Mouse (Mus musculus) gonadal fat pad, adult 2 months (tissue): Measurements from ENCODE around the gene Ttf1. TPM values are rescaled to one million over a fixed set of nuclear protein-coding genes. Genes with fewer than 3 reads are reported as not detected.

Experiments
- DNase-seq: peaks from one replicate; pipeline ENCODE4 v3.0.0-alpha.2; 2012; ENCODE audit warnings: low read depth
- polyA plus RNA-seq: library from polyadenylated mRNA; depleted of rRNA; stranded (reverse); fragments of >200 nt; gene quantifications from 2 replicates; pipeline ENCODE4 v1.2.3, GENCODE M21; 2012; rRNA removed

Gene Ttf1
- 6.9 and 8.3 TPM in 2 replicates for polyA plus RNA-seq

GRCm38 (mm10) chr2:29060135-29060597 lies at the start of gene Ttf1:
Ttf1 (plus strand) TSS chr2:29060262.
- DNase-seq = no peak

DNA sequence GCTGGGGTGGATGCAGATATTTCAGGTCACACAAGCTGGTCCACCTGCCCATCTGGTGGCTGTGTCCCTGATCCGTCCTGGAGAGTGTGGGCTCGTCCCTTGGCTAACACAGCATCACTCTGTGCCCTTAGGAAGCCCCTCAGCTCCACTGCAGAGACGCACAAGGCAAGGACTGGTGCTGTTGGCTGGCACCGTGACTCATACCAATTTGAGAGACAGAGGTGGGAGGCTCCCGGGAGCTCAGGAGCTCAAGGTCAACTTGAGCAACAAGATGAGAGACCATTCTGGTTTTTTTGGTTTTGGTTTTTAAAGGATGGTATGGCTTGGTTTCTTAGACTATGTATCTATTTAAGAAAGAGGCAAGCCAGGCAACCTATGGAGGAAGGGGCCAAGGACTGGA lies 47.5 kb upstream of the Ttf1 start:
- DNase-seq = no peak

- no peak for DNase-seq
Measured at GRCm38 (mm10) chr2:29016599-29017587, 43.2 kb upstream of the Ttf1 start.

DNA sequence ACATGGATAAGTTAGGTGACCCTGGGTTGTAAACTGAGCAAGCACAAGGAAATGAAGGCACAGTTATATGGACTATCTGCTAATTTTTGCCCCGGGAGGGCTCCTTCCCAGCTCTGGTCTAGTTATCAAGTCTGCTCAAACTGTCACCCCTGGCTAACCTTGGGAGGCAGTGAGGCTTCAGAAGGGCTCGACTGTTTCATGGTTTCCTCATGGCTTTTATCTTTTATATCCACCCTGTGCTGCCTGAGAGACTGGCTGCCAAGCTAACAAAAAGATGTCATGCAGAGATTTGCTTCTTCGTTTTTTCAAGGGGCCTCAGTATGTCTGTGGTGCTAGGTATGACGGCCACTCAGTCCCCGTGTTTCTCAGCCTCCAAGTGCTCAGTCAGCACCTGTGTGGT lies 41.4 kb upstream of the Ttf1 start:
- no peak for DNase-seq

- DNase-seq = no peak
Measured at GRCm38 (mm10) chr2:29021025-29021424, 39.0 kb upstream of the Ttf1 start.

GRCm38 (mm10) chr2:29023001-29023400 lies 37.1 kb upstream of the Ttf1 start:
- DNase-seq = no peak

- DNase-seq = no peak
Measured at GRCm38 (mm10) chr2:29025284-29025683, 34.8 kb upstream of the Ttf1 start.

DNA sequence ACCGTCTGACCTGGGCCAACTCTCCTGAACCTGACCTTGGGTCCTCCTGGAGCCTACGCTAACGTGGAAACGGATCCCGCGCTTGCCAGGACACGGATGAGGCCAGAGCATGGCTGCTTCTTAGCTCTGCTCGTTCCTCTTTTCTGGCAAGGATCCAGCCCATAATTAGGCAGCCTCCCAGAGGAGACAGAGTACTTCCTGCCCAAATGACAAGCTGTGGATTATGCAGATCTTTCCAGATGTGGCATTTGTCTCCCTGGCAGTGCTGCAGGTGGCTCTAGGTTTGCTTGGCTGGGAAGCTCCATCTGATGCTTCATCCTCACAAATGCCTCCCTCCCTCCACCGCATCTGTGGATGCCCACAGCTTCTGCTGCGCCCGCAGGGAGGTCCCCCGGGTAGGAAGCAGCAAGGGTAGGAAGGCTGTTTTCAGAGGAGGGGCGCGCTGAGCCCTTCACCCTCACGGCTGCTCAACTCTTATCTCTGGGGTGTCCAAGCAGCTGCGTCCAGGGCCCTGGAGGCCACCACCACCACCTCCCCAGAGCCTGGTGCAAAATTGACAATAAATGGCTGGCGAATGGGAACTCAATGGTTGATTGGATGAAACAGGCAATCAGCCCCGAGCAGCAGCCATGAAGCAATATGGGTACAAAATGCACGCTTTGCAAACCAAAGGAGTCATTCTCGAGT lies 29.9 kb upstream of the Ttf1 start:
- DNase-seq = no peak

DNA sequence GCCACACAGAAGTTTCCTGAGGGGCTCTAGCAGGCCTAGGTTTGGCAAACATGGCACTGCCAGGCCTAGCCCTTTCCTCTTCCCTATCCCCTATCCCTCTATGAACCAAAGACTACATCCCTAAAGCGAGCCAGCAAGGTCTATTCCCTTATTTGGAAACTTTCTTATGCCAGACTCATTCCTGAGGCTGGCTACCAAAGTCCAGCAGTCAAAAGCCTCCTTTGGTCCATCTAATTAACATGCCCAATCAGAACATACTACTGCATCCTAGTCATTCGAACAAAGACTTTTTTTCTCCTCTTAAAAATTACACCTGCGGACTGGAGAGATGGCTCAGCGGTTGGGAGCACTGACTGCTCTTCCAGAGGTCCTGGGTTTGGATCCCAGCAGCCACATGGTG lies 28.1 kb upstream of the Ttf1 start:
- DNase-seq = no peak

DNA sequence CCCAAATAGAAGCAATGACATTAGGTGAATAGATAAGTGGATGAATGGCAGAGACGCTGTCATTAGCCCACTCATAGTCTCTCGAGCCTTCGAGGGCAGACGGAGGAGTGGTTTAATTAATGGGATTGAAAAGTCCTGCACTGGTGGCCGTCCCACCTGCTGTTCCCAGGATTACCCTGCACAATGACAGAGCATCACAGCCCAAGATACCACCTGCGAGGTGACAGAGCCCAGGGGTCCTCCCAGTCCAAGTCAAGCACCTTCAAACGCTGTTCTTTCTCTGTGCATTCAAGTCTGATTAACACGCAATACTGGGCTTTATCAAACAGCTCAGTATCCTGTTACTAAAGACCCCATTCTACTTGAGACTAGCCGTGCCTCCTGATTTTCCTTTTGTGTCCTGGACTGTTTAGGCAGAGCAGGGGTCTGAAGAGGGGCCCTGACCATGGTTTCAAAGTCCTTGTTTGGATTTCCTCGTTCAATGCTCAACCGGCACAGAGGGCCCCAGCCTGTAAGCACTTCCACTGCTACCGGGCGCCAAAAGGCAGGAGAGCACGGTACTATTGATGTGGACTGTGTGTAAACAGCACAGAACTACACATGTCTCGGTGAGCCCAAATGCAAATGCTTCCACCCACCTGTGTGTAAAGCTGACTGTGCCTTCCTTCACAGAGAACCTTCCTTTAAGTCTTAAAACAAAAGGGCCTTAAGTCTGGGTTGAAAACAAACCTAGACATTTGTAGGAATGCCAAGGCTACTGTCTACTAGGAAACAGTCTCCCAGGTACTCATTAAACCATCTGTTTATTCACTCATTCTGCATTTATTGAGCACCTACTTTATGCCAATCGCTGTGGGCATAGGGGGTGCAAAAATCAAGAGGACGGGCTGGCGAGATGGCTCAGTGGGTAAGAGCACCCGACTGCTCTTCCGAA lies 25.3 kb upstream of the Ttf1 start:
- DNase-seq = no peak

- no peak for DNase-seq
Measured at GRCm38 (mm10) chr2:29035698-29036097, 24.4 kb upstream of the Ttf1 start.

DNA sequence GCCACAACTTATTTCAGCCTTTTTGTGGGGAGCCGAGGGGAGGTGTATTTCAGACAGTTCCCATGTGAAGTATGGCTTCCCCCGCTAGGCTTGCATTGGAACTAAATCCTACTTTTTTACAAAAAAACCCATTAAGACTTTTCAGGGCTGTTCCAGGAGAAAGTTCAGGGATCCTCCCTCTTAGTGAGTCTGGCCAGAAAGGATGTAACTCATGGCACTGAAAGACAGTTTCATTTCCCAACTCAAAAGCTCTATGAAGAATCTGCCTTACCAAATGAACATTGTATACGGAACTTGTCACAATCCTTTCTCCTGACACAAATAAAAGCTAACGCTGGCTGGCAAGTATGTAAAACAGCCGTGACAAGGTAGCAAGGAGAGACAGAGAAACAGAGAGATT lies 20.3 kb upstream of the Ttf1 start:
- DNase-seq = no peak

GRCm38 (mm10) chr2:29040594-29041476 lies 19.2 kb upstream of the Ttf1 start:
- DNase-seq = no peak

GRCm38 (mm10) chr2:29041477-29041768 lies 18.6 kb upstream of the Ttf1 start:
- DNase-seq = no peak

GRCm38 (mm10) chr2:29042124-29042523 lies 17.9 kb upstream of the Ttf1 start:
- no peak for DNase-seq

GRCm38 (mm10) chr2:29046151-29046550 lies 13.9 kb upstream of the Ttf1 start:
- DNase-seq = no peak

GRCm38 (mm10) chr2:29051932-29052331 lies 8.1 kb upstream of the Ttf1 start:
- no peak for DNase-seq

DNA sequence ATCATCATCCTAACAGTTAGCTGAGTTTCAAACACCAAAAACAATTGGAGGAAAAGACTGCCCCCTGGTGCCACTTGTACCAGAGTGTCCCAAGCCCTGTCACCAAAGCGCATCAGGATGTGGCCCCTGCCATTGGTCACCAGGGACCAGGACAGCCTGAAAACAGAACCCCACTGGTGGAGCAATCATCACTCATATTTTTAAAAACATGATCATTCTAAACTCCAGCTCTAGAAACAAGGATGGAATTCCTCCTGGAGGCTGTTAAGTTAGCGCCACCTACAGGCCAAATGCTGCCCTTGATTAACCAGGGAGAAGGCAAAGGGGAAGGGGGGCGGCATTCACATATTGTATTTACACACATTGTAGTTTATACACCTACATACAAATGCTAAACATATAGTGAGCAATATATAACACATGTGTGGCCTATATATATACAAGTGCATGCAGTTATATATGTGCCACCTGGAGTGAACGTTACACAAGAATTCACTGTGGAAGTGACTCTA lies 7.1 kb upstream of the Ttf1 start:
- DNase-seq = no peak

DNA sequence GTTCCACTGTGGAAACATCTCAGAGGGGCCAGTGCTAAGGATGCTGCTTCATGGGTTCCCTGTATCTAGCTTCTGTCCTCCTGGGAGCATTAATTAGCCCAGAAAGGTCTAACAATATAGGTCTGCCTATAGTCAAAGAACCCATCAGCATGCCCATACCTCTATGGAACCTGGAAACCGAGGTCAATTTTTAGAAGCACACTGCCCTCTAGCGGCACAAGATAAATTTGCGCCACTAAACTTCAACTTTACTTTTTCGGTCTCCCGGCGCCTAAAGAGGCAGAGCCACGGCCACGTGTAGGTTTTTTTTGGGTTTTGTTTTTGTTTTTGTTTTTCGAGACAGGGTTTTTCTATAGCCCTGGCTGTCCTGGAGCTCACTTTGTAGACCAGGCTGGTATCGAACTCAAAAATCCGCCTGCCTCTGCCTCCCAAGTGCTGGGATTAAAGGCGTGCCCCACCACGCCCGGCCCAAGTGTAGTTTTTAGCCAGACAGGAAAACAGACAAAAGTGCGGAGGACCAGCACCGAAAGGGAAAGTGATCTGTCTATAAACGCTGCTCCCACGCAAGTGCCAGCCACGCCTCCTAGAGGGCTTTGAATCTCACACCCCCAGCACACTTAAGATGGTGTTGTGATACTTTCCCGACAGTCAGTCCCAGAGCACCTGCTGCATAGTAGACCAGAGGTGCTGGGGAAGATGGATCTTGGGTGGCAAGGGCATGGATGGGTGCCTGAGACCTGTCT lies 6.1 kb upstream of the Ttf1 start:
- DNase-seq = no peak

DNA sequence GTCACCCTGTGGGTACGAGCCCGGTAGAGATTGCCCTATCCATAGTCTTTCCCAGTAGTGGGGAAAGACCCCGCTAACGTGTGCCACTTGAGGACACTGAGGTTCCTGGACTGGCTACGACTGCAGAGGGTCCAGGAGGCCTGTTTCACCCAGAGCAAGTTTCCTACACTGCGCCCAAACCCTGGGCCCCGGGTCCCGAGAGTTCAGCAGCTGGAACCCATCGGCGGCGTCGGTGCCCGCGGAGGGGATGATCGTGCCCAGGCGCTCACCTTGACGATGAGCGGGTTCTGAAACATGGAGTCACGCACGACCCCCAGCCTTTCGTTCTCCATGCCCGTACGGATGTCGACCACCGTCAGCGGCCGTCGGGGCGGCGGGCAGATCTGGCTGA lies 5.5 kb upstream of the Ttf1 start:
- DNase-seq = no peak
